Mouse (Mus musculus) G1E (cell line): ENCODE results near the gene Arfgap2.

Experiments used
- CTCF ChIP-seq: IDR thresholded peaks from 2 replicates; pipeline ENCODE4 v1.5.1; 2012; ENCODE audit warnings: low read depth, low read length, inconsistent platforms, mixed read lengths
- GATA1 ChIP-seq: IDR thresholded peaks from 2 replicates; pipeline ENCODE4 v1.6.1; 2012; ENCODE audit warnings: borderline replicate concordance, low read length, inconsistent platforms, mixed read lengths
- GATA2 ChIP-seq: IDR thresholded peaks from 2 replicates; pipeline ENCODE4 v1.6.1; 2012; ENCODE audit warnings: low read depth, low read length, inconsistent platforms, borderline replicate concordance
- POLR2AphosphoS5 ChIP-seq: IDR thresholded peaks from 2 replicates; pipeline ENCODE4 v1.6.1; 2012; ENCODE audit warnings: low read depth, low read length, inconsistent platforms; ENCODE audit not compliant: insufficient replicate concordance
- TAL1 ChIP-seq: conservative IDR thresholded peaks from 2 replicates; pipeline ENCODE4 v1.6.1; 2012; ENCODE audit warnings: low read depth, low read length, inconsistent platforms, mixed read lengths

DNA sequence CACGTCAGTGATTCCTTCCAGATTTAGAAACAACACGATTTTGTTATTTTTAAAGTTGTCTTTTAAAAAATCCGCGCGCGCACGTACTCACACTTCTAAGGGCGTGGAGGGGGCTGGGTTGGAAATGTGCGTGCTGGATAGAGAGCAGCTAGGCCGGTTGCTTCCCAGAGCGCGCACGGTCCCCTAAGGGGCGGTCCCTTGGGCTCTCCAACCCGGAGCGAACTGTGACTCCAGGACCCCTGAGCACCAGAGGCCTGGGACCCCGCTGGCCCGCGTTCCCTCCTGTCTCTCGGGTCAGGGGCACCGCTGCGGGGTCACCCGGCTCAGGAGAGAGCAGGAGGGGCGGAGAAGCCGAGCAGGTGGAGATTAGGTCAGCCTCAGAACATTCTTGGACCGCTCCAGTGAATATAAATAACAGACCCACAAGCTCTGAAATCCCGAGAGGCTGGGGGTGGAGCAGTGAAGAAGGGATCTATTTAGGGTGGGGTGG lies 9.1 kb upstream of the Arfgap2 start, which contains the start of gene Pacsin3:
- no peak for TF ChIP-seq GATA1
- TF ChIP-seq CTCF: no peak
- no peak for TF ChIP-seq TAL1
- TF ChIP-seq GATA2: no peak
- TF ChIP-seq POLR2AphosphoS5: no peak
